Mouse (Mus musculus) gastrocnemius, adult 2 months (tissue): ENCODE data around the gene Npas2. TPM values are rescaled to one million over a fixed set of nuclear protein-coding genes. Genes with fewer than 3 reads are reported as not detected.

ENCODE experiments used
- DNase-seq: peaks from one replicate; pipeline ENCODE4 v3.0.0; 2022
- H3K27ac ChIP-seq: fragments of 200-600 bp; 2 replicates; pipeline ENCODE4 v1.8.1; 2022; ENCODE audit warnings: mild to moderate bottlenecking
- H3K4me3 ChIP-seq: fragments of 200-600 bp; 2 replicates; pipeline ENCODE4 v1.8.1; 2022; ENCODE audit warnings: mild to moderate bottlenecking, moderate library complexity
- CTCF ChIP-seq: fragments of 200-600 bp; IDR thresholded peaks from 2 replicates; pipeline ENCODE4 v1.8.1; 2022; ENCODE audit warnings: antibody characterized with exemption, mild to moderate bottlenecking, moderate library complexity
- intact Hi-C: fragments of 180-260 bp; cut with DNase I; formaldehyde crosslinking; loops from one replicate; pipeline ENCODE4 v1.15.1; 2025
- long read RNA-seq, 2 experiments: library from polyadenylated mRNA; stranded (forward); transcript quantifications; one replicate each; pipeline ENCODE4 v2.0.0; 2021
- total RNA-seq, 2 experiments: library from RNA; stranded (reverse); gene quantifications; 2 replicates each; pipeline ENCODE4 v1.2.3; 2021

The Npas2 gene
- 1 to 10 TPM in 1 of 2 experiments, under 1 TPM in 1; 0.51 to 4.4 TPM for total RNA-seq
- long read RNA-seq, experiment 1, full-length matches to known transcripts, result 1 of 4 reads
- long read RNA-seq, experiment 1, partial matches to known transcripts, result 0 of 4 reads
- long read RNA-seq, experiment 1, other reads (novel, unspliced or antisense), result 3 of 4 reads
- long read RNA-seq, experiment 2, partial matches to known transcripts, result 1 of 1 reads
- long read RNA-seq, experiment 2, other reads (novel, unspliced or antisense), result 0 of 1 reads

DNA sequence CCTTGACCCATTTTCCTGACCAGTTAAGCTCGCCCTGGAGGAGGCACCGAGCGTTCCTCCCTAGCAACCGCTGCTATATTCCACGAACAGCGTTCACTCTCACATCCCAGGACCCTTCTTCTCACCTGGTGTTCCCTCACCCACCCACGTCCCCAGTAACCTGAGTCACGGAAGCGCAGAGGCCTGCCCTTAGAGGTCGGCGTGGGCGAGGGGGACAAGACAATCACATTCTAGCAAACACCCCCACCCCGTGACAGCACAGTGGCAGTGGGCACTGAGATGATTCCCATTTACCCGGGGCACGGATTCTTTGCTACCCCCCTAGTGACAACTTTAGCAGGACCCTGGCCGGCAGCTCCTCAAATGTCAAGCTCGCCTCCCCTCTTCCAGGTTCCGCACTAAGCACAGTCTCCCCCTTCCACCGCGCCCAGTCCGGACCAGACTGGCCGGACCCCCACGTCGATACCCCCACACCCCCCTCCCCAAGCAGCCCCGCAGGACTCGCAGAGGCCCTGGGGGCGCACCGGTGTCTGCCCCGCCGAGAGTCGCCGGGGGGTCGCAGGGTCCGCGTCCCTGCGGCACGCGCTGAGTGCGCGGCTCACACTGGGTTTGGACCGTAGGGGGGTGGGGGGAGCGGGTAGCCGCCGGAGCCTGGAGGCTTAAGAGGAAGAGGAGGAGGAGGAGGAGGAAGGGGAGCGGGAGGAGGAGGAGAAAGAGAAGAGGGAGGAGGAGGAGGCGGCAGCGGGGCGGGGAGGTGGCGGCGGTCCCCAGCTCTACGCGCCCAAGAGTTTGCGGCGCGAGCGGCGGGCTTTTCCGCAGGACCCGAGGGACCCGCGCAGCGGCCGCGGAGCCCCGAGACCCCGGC is at the start of gene Npas2:
TSS of gene Npas2 (plus strand) at position 735 of the 865 bp plus-strand sequence.
- Histone ChIP-seq H3K4me3 (peak within 1 kb of the TSS; percentile 80), H3K27ac (peak within 1 kb of the TSS; percentile 84)
- peak; percentile 63 for DNase-seq
- TF ChIP-seq CTCF, result no peak
- intact Hi-C loops, result loop anchor here (5.0 kb wide), 2 partner anchors 89 to 181 kb away; no protein-coding TSS in a partner anchor

DNA sequence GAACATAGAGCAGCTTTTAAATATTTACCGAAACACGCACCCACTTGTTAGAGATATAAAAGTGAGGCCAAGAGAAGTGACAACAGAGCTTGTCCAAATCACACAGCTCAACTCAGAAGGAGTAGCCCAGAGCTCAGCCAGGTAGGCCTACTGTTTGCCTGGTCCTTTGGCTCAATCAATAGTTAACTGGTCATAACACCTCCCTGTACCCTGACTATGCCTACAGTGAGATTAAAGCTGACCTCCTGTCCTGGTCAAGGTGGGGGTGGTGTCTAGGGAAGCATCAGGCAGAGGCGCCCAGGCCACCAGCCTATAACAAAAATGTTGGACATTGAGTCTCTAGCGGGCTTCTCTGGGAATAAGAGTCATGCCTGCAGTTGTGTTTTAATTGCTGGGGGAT is 36.8 kb upstream of the Npas2 start:
- Histone ChIP-seq H3K27ac (no peak overlapping the region), H3K4me3 (no peak overlapping the region)
- intact Hi-C loops, result no loop called here
- TF ChIP-seq CTCF, result no peak
- DNase-seq, result no peak

DNA sequence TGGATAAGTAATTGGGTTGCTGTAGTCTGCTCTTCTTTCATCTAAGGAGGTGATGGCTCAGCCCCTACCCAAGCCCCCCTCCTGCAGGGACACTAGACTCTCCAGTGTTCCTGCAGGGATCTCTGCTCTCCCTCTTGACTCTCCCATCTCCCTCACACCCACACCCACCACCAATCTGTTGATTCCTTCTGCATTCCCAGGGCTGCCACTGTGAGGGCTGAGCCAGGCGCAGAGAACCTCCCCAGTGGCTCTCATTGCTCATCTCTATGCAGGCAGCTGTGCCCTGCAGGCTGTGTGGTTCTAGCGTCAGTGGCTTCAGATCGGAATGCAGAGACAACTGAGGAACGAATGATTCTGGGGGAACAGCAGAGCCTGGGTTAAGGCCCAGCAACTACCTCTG is 33.4 kb upstream of the Npas2 start:
- H3K4me3 ChIP-seq, result no peak overlapping the region
- intact Hi-C loops, result no loop called here
- TF ChIP-seq CTCF, result no peak

DNA sequence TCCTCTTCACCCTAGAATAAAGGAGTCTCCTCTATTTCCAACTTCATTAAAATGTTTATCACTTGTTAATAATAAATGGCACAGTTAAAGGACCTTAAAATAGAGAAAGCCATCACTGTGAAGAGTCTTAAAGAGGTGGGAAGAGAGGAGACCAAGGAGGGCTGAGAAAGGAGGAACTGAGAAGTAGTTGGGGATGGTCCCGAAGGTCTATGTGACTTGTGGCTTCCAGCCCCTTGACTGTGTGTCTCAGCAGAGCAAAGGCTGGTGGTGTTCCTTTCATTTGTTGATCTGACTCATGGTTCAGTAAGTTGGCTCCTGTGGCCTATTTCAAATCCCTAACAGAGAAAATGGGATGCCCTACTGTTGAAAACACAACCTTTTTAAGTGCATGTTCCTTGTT is 30.5 kb upstream of the Npas2 start:
- Histone ChIP-seq H3K27ac (no peak overlapping the region), H3K4me3 (no peak overlapping the region)
- no peak for TF ChIP-seq CTCF
- intact Hi-C loops, result no loop called here
- DNase-seq, result no peak

More for the DNA sequence above, 33.4 kb upstream of the Npas2 start:
- DNase-seq, result no peak
- no peak overlapping the region for H3K27ac ChIP-seq

DNA sequence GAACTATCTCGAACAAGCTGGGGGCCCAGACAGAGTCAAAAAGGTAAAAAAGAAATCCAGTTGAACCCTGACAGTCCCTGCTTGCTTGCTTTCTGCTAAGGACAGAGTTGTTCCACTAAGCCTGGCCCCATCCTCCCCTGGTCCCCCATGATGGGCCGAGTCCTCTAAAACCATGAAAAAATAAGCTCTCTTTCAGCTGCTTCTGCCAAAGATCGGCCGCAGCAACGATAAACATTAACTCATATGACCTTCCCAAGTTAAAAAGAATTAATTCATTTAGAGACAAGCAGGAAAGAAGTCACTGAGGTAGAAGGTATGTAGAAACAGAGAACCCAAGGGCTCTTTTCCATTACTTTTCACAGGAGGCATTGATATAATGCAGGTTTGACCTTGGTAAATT is 16.8 kb upstream of the Npas2 start:
- Histone ChIP-seq H3K4me3 (no peak overlapping the region), H3K27ac (no peak overlapping the region)
- DNase-seq, result no peak
- no peak for TF ChIP-seq CTCF
- intact Hi-C loops, result no loop called here

DNA sequence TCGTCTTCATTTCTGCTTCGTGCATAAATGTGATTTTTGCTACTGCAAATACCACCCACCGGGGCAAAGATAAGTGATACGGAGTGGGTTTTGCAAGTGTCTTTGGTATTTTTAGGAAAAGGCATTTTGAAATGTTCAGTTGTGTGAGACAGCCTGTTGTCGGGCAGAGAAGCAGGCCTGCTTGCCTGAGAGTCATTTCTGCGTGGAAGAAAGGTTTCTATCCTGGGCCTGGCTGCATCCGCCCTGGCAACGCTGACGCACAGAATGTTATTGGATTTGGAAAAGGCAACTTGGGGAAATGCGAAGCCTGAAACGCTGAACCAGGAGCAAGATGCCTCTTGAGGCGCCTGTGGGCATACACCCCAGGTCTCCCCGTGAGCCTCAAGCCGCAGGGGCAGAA is 16.3 kb upstream of the Npas2 start:
- intact Hi-C loops, result no loop called here
- H3K27ac ChIP-seq, result no peak overlapping the region; the same call in 1 of the 2 replicates
- H3K4me3 ChIP-seq, result no peak overlapping the region
- no peak for TF ChIP-seq CTCF
- DNase-seq, result peak; percentile 43

DNA sequence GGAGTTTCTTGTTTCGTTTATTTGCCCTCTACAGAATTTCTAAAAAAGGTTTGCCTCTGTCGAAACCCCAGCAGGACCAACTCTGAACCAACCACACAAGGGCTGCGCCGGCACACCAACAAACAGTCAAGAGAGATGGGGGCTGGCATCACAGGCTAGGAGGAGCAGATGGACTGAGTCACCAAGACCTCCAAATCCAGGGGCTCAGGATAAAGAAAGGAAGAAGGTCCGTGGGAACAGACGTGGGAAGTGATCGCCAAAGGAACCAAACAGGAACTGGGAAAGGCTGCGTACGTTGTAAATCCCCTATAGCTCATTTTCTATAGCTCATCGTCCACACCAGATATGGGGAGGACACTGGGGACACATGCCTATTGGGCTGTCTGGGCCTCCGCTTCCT is 13.7 kb upstream of the Npas2 start:
- Histone ChIP-seq H3K4me3 (no peak overlapping the region), H3K27ac (no peak overlapping the region)
- intact Hi-C loops, result no loop called here
- DNase-seq, result no peak
- no peak for TF ChIP-seq CTCF

DNA sequence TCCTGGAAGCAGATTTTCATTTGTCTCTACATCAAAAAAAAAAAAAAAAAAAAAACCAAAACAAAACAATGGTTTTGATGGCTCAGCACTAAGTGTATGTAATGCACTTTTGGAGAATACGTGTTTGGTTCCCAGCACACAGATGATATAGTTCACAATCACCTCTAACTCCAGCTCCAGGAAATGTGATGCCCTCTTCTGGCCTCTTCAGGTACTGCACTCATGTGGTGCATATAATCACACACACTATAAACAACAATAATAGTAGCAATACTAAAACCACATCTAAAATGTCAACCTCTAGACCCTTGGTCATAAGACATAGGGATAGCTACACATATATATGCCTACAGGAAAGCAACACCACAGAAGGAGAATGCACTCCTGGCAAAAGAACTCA is 13.0 kb upstream of the Npas2 start:
- H3K4me3 ChIP-seq, result no peak overlapping the region
- peak; percentile 33; the same call in 1 of the 2 replicates for TF ChIP-seq CTCF
- DNase-seq, result no peak
- intact Hi-C loops, result no loop called here
- H3K27ac ChIP-seq, result no peak overlapping the region

DNA sequence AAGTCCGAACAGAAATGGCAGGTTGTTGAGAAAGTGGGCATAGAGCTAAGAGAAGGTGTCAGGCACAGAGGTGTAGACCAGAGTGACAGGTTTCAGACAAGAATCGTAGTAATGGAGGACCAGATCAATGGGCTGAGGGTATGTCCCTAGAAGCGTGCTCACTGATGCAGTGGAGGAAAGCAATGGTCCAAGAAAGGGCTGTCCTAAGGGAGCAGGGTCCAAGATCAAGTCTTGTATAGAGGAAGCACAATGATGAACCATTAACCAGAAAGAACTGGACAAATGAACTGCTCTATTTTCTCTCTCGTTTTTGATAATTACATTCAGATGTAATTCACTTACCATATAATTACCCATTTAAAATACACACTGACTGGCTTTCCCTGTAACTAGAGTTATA is 11.6 kb upstream of the Npas2 start:
- intact Hi-C loops, result no loop called here
- Histone ChIP-seq H3K4me3 (no peak overlapping the region), H3K27ac (no peak overlapping the region)
- TF ChIP-seq CTCF, result no peak
- DNase-seq, result no peak

DNA sequence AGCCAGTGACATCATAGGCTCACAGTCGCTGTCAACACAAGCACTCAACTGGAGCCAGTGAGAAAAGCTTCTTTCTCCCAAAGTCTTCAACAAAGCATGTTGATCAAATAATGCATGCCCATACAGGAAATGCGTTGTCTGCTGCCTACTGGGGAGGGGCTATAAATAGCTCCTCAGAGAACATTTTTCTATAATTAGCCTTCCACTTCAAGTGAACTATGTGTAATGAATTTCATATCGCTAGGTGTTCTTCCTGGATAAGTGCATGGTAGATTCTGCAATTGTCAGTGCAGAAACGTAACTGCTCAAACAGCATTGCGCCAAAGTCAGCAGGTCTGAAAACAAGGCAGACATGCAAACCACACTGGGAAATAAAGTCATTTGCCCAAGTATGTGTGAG is 7.7 kb upstream of the Npas2 start:
- intact Hi-C loops, result no loop called here
- no peak for DNase-seq
- Histone ChIP-seq H3K4me3 (no peak overlapping the region), H3K27ac (no peak overlapping the region)
- TF ChIP-seq CTCF, result no peak

DNA sequence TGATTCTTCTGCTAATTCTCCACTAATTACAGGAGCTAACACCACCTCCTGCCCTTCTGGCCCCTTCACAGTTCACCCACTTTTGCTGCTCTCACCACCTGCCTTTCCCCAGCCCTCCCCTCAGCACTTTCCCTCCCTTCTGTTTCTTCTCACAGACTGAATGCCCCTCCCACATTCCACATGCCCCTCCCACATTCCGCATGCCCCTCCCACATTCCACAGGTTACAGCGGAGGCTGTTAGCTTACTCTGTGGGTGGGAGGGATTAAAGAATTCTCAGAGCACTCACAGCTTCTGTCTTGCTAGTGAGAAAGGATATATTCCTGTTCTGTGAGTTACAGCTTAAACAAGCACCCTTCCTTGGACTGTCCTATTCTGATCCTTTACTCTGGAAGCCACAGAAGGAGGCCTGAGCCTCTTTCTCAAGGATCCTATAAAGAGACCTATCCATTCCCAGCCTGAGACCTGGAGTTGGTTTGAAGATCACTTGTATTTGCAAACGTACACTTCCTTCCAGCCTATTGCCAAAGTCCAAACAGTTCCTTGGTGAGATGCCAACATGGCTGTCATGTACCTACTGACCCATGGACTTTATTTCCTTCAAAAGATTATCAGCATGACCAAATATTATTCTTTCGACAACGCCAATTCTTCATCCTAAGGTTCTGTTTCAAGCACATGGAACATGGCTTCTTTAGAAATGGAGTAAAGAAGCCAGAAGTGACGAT is 6.7 kb upstream of the Npas2 start:
- TF ChIP-seq CTCF, result no peak
- intact Hi-C loops, result no loop called here
- no peak overlapping the region for H3K4me3 ChIP-seq
- no peak overlapping the region for H3K27ac ChIP-seq
- DNase-seq, result no peak

DNA sequence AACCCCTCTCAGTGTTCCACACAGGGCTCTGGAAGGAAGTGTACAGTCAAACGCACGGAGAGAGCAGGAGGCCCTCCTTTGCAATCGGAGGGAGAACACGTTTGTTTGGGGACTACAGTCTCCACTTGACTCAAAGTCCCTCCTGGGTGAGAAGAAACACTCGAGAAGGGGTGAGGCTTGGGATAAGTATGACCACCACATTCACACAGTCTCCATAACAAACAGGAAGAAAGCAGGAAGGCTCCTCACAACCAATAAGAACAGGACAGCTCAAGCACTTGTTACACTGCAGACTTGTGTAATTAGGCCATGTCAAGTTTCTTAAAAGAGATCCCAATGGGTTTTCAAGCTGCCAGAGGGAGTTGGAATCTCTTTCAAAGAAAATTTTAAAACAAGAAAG is 2.4 kb upstream of the Npas2 start:
- no peak for TF ChIP-seq CTCF
- H3K4me3 ChIP-seq, result no peak overlapping the region
- DNase-seq, result no peak
- peak overlapping the region; percentile 56 for H3K27ac ChIP-seq
- intact Hi-C loops, result loop anchor here (5.0 kb wide), 2 partner anchors 91 to 179 kb away; no protein-coding TSS in a partner anchor
